Mouse (Mus musculus) colon, adult 2 months (tissue): Measurements from ENCODE around the gene Omp. TPM values are rescaled to one million over a fixed set of nuclear protein-coding genes. Genes with fewer than 3 reads are reported as not detected.

Experiments
- polyA plus RNA-seq: library from polyadenylated mRNA; depleted of rRNA; stranded (reverse); fragments of >200 nt; gene quantifications from 2 replicates; pipeline ENCODE4 v1.2.3, GENCODE M21; 2012; rRNA removed

The Omp gene
- 11.1 and 12.9 TPM in 2 replicates for polyA plus RNA-seq

GRCm38 (mm10) chr7:98145402-98145801 lies at the start of gene Omp:
TSS of gene Omp (minus strand) at chr7:98145502.

GRCm38 (mm10) chr7:98177929-98178559 lies 32.7 kb upstream of the Omp start, which contains the start of gene Capn5:
TSS of gene Capn5 (minus strand) at chr7:98178274.

GRCm38 (mm10) chr7:98119179-98119960 lies 25.9 kb downstream of the Omp start, which contains the start of gene Myo7a:
TSS of gene Myo7a (minus strand) at chr7:98119524.

Other genes starting within 250 kb of the Omp start
- gene Gdpd4, start 225.5 kb downstream of the Omp start, polyA plus RNA-seq: not detected in 2 replicates
- 9.2 and 12.0 TPM in 2 replicates for gene Myo7a, start 26.0 kb downstream of the Omp start, polyA plus RNA-seq
- 138 and 156 TPM in 2 replicates for gene Capn5, start 32.8 kb upstream of the Omp start, polyA plus RNA-seq
- gene B3gnt6, start 54.0 kb upstream of the Omp start, polyA plus RNA-seq: 102 and 107 TPM in 2 replicates
- gene Acer3, start 175.7 kb upstream of the Omp start, polyA plus RNA-seq: 6.5 and 7.9 TPM in 2 replicates
- 53.1 and 64.2 TPM in 2 replicates for gene Tsku, start 215.8 kb upstream of the Omp start, polyA plus RNA-seq